Mouse (Mus musculus) brain, embryonic 18.5 days (tissue): ENCODE measurements around the gene Lgals3.

Experiments
- DNase-seq: peaks from one replicate; pipeline ENCODE4 v3.0.0-alpha.2; 2012; ENCODE audit warnings: low read depth, low spot score

Lgals3 gene

GRCm38 (mm10) chr14:47422466-47422865 is 54.9 kb downstream of the Lgals3 start:
- DNase-seq, result no peak

- no peak for DNase-seq
Measured at GRCm38 (mm10) chr14:47432987-47433386, 65.4 kb downstream of the Lgals3 start.
